Comparison of ENCODE assay signal across 14 mouse cellular contexts in genomic region chr3:53301866-53302265, GRCm38 (mm10).
"Had no signal": no experiment of that assay in that cellular context is flagged by ENCODE, and none has a peak within 500 bp of the region (broad histone marks: within the 10 kb centered on the region; RNA-seq: fewer than 3 reads in every experiment).

No protein-coding gene starts in this region.

- DNase-seq: kidney, postnatal 14 days; liver; liver, embryonic 13.5 days; liver, postnatal 0 days; lung, postnatal 14 days; right cerebral cortex, postnatal 14 days; thymus, postnatal 36 days had no signal

- H3K27ac ChIP-seq: kidney, embryonic 15.5 days; left cerebral cortex, adult 2 months; liver, embryonic 13.5 days; lung, embryonic 15.5 days; macrophage had no signal

- H3K36me3 ChIP-seq: kidney, embryonic 15.5 days; liver, embryonic 13.5 days; lung, embryonic 15.5 days had no signal

- ATAC-seq: liver, postnatal 0 days; midbrain, embryonic 16.5 days had no signal

- H3K4me2 ChIP-seq: kidney, embryonic 15.5 days; liver, embryonic 13.5 days; lung, embryonic 15.5 days; midbrain, embryonic 11.5 days had no signal

- H3K4me1 ChIP-seq: kidney, embryonic 15.5 days; liver, embryonic 13.5 days; lung, embryonic 15.5 days; megakaryocyte, embryonic 14.5 days had no signal

- H3K27me3 ChIP-seq: kidney, embryonic 15.5 days; liver, embryonic 13.5 days; lung, embryonic 15.5 days; megakaryocyte, embryonic 14.5 days had no signal

- H3K9me3 ChIP-seq: kidney, embryonic 15.5 days; liver, embryonic 13.5 days; lung, embryonic 15.5 days had no signal

- H3K9ac ChIP-seq: kidney, embryonic 15.5 days; liver, embryonic 13.5 days; liver, postnatal 0 days; lung, embryonic 15.5 days had no signal

- H3K4me3 ChIP-seq: kidney, embryonic 15.5 days; left cerebral cortex, adult 2 months; liver, embryonic 13.5 days; lung, embryonic 15.5 days; megakaryocyte, embryonic 14.5 days had no signal
